Mouse (Mus musculus) heart, adult 2 months (tissue): ENCODE data around the gene Slc9a2. TPM values are rescaled to one million over a fixed set of nuclear protein-coding genes. Genes with fewer than 3 reads are reported as not detected.

Source experiments
- DNase-seq, 2 experiments: peaks; one replicate each; pipeline ENCODE4 v3.0.0; 2021
- H3K27ac ChIP-seq: fragments of 200-600 bp; 2 replicates; pipeline ENCODE4 v1.8.1; 2022
- H3K27me3 ChIP-seq: fragments of 200-500 bp; 2 replicates; pipeline ENCODE4 v1.6.1; 2012; ENCODE audit warnings: mild to moderate bottlenecking, low read length, inconsistent platforms, mixed read lengths; ENCODE audit not compliant: control insufficient read depth, insufficient read depth
- H3K36me3 ChIP-seq: fragments of 200-500 bp; 2 replicates; pipeline ENCODE4 v1.6.1; 2012; ENCODE audit warnings: low read length, inconsistent platforms; ENCODE audit not compliant: control insufficient read depth, insufficient read depth
- H3K4me1 ChIP-seq: fragments of 200-500 bp; 2 replicates; pipeline ENCODE4 v1.6.1; 2011; ENCODE audit warnings: low read length; ENCODE audit not compliant: control insufficient read depth, insufficient read depth
- H3K4me3 ChIP-seq: fragments of 200-600 bp; 2 replicates; pipeline ENCODE4 v1.8.1; 2022
- H3K79me2 ChIP-seq: fragments of 200-500 bp; replicated peaks from 2 replicates; pipeline ENCODE4 v1.6.1; 2012; ENCODE audit warnings: mild to moderate bottlenecking, inconsistent platforms, low read length, moderate library complexity, mixed read lengths; ENCODE audit not compliant: control insufficient read depth, insufficient read depth
- H3K9ac ChIP-seq: fragments of 200-500 bp; 2 replicates; pipeline ENCODE4 v1.6.1; 2012; ENCODE audit warnings: low read depth, mild to moderate bottlenecking, control low read depth, inconsistent platforms, low read length, mixed read lengths
- CTCF ChIP-seq: fragments of 200-600 bp; IDR thresholded peaks from 2 replicates; pipeline ENCODE4 v1.8.1; 2022; ENCODE audit warnings: antibody characterized with exemption, mild to moderate bottlenecking, moderate library complexity
- EP300 ChIP-seq: fragments of 200-500 bp; IDR thresholded peaks from 2 replicates; pipeline ENCODE4 v1.6.1; 2011; ENCODE audit warnings: low read depth, low read length, control low read depth; ENCODE audit not compliant: insufficient read depth
- POLR2A ChIP-seq: fragments of 200-500 bp; IDR thresholded peaks from 2 replicates; pipeline ENCODE4 v1.6.1; 2011; ENCODE audit warnings: mild to moderate bottlenecking, low read depth, low read length, control low read depth; ENCODE audit not compliant: insufficient read depth
- WGBS: fragments of 180-500 bp; shearing (Covaris S2); methylation state at CpG from one replicate; pipeline ENCODE4 v1.1.7; 2018; 5-methylcytosine and 5-hydroxymethylcytosine counted together
- intact Hi-C: fragments of 180-260 bp; cut with DNase I; formaldehyde crosslinking; loops from one replicate; pipeline ENCODE4 v1.15.1; 2025
- polyA plus RNA-seq: library from polyadenylated mRNA; depleted of rRNA; stranded (reverse); fragments of >200 nt; gene quantifications from 2 replicates; pipeline ENCODE4 v1.2.3, GENCODE M21; 2012
- total RNA-seq, 2 experiments: library from RNA; stranded (reverse); gene quantifications; 2 replicates each; pipeline ENCODE4 v1.2.3; 2021

Slc9a2 gene
- total and polyA plus RNA-seq, 3 experiments, result 1.3 to 3.2 (median 1.4) TPM

DNA sequence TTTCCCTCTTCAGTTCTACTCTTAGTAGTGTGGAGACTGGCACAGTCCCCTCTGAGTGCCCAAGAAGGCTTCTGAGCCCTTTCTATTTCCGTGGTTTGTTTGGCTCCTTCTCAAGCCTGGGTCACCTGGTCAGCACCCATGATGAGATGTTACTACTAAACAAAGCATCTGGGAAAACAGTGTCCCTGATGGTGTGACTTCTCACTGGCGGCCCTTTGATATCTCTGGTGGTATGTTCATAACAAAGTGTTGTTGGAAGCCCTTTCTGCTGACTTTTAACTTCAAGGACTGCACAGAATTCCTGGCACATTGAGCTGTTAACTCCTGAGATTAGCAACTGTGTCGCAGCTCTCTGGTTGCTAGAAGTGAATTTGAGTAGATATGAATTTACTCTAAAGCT, 10.3 kb upstream of the Slc9a2 start:
- intact Hi-C loops, result no loop called here
- no peaks in the 10 kb centered on the region for H3K79me2 ChIP-seq
- H3K27me3 ChIP-seq, result no peaks in the 10 kb centered on the region; the same call in 1 of the 2 replicates
- no peak overlapping the region for H3K4me3 ChIP-seq
- 40% methylated on average over 3 of the region's 3 CpGs for WGBS
- H3K36me3 ChIP-seq, result no peaks in the 10 kb centered on the region
- no peak overlapping the region for H3K9ac ChIP-seq
- no peak overlapping the region for H3K27ac ChIP-seq
- TF ChIP-seq EP300 (no peak), CTCF (no peak), POLR2A (no peak)
- no peaks in the 10 kb centered on the region for H3K4me1 ChIP-seq
- peak; percentile 33 to 57 for DNase-seq

DNA sequence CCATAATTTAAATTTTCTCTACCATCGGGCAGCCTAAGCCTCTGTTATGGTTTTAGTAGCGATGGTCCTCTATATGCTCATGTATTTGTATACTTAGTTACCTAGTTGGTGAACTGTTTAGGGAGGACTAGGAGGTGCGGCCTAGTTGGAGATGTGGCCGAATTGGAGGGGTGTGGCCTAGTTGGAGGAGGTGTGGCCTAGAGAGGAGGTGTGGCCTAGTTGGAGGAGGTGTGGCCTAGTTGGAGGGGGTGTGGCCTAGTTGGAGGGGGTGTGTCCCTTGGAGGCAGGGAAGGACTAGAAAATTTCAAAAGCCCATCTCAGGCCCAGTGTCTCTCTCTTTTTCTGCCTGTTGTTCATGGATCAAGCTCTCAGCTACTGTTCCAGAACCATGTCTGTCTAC, 8.9 kb upstream of the Slc9a2 start:
- intact Hi-C loops, result no loop called here
- no peaks in the 10 kb centered on the region for H3K4me1 ChIP-seq
- H3K4me3 ChIP-seq, result no peak overlapping the region
- TF ChIP-seq CTCF, result no peak
- H3K27me3 ChIP-seq, result no peaks in the 10 kb centered on the region; the same call in 1 of the 2 replicates
- no peak overlapping the region for H3K27ac ChIP-seq
- no peak overlapping the region for H3K9ac ChIP-seq
- no peak for DNase-seq
- H3K79me2 ChIP-seq, result no peaks in the 10 kb centered on the region
- WGBS, result 95% methylated on average over 4 of the region's 4 CpGs
- no peaks in the 10 kb centered on the region for H3K36me3 ChIP-seq

DNA sequence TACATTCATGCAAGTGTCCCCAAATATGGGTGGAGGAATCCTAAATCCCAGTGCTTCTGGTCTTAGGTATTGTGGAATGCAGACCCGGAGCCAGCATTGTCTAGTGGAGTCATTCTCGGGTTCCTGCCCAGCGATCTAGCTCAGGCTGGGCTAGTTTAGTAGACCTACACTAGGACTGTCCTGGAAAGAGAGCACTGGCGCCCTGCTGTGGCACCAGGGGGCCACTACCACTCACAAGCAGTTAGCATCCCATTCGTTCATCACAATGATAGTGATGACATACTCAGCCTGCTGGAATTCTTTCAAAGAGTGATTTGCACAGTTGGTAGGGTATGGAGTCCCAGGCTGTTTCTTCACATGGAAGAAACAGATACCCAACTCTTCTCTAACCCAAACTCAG, 3.1 kb upstream of the Slc9a2 start:
- Histone ChIP-seq H3K4me3 (no peak overlapping the region), H3K27ac (no peak overlapping the region), H3K27me3 (peaks cover 9% of the 10 kb centered on the region), H3K4me1 (no peaks in the 10 kb centered on the region), H3K9ac (no peak overlapping the region), H3K79me2 (no peaks in the 10 kb centered on the region), H3K36me3 (no peaks in the 10 kb centered on the region)
- WGBS, result 36% methylated on average over 5 of the region's 5 CpGs
- DNase-seq, result no peak
- intact Hi-C loops, result loop anchor here (2.0 to 5.0 kb wide), 2 partner anchors 59 to 100 kb away; no protein-coding TSS in a partner anchor
- peak; percentile 66 for TF ChIP-seq CTCF
- no peak for TF ChIP-seq POLR2A

DNA sequence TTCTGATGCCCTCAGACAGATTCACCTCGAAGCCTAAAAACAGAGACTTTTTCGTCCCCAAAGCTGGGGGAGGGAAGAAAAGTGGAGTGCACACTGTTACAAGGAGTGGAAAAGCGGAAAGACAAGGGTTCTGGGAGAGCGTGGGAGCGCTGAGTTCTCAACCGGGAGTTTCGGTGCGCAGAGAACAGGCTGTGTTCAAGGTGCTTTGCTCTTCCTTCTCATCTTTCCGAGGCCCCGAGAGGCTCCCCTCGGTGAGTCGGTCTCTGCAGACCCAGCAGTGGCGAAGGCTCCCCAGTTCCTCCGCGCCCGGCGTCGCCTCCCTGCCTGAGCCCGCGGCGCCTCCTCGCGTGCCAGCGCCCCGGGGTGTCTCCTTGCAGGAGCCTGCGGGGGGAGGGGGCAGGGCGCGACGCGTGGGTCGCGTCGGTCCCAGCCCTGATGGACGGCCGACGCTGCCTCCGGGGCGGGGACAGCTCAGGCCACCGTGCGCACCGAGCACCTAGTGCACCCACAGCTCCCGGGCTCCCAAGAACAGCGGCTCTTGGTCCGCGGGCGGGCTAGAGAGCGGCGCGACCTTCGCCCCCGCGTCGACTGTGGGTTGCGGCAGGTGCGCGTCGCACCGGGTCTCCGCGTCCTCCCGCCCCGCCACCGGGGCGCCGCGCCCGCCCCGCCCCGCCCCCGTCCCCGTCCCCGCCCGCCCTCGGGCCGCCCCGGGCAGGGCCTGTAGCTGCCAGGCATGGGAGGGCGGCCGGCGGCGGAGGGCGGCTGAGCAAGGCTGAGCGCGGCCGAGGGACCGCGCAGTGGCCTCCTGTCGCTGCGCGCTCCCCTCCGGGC, 709 bp downstream of the Slc9a2 start:
- TF ChIP-seq POLR2A, result no peak
- no peak for TF ChIP-seq CTCF
- under 1% methylated on average over 84 of the region's 90 CpGs for WGBS
- Histone ChIP-seq H3K27me3 (peaks cover 9% of the 10 kb centered on the region), H3K79me2 (no peaks in the 10 kb centered on the region), H3K4me1 (no peaks in the 10 kb centered on the region), H3K36me3 (no peaks in the 10 kb centered on the region), H3K27ac (no peak overlapping the region; the same call in 1 of the 2 replicates), H3K4me3 (peak overlapping the region; percentile 53), H3K9ac (peak overlapping the region; percentile 66)
- intact Hi-C loops, result no loop called here
- peak; percentile 42 to 49 for DNase-seq

DNA sequence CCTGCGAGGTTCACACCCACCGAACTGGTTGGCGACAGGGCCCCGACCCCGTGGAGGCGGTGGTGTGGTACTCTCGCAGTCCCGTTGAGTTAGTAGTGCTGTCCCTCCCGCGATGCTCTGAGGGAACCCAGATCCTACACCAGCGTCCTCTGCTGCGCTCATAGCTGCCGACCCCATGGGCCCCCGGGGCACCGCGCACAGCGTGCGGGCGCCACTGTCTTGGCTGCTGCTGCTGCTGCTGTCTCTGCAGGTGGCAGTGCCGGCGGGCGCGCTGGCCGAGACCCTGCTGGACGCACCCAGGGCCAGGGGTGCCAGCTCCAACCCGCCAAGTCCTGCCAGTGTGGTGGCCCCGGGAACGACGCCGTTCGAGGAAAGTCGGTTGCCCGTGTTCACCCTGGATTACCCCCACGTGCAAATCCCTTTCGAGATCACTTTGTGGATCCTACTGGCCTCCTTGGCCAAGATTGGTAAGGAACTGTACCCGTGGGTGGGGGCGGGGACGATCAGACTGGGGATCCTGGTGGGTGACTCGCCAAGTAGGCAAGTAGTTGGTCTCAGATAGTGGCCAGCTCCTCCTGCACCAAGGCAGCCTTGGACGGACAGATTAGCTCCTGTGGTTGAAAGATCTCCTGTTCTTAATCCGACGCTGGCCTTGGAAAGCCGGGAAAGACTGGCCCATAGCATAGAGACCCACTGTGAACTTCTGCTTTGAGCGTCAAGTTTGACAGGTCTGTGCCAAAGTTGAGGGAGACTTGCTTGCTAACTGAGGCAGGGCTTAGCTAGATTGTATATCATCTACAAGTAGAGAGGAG, 1.5 kb downstream of the Slc9a2 start:
- 5% methylated on average over 44 of the region's 44 CpGs for WGBS
- intact Hi-C loops, result no loop called here
- H3K27ac ChIP-seq, result no peak overlapping the region
- TF ChIP-seq EP300, result no peak
- no peak for TF ChIP-seq CTCF
- no peak for TF ChIP-seq POLR2A
- H3K9ac ChIP-seq, result peak overlapping the region; percentile 48
- H3K4me3 ChIP-seq, result peak overlapping the region; percentile 53
- no peaks in the 10 kb centered on the region for H3K79me2 ChIP-seq
- DNase-seq, result peak; percentile 9 to 37
- no peaks in the 10 kb centered on the region for H3K4me1 ChIP-seq
- peaks cover 9% of the 10 kb centered on the region for H3K27me3 ChIP-seq
- no peaks in the 10 kb centered on the region for H3K36me3 ChIP-seq

DNA sequence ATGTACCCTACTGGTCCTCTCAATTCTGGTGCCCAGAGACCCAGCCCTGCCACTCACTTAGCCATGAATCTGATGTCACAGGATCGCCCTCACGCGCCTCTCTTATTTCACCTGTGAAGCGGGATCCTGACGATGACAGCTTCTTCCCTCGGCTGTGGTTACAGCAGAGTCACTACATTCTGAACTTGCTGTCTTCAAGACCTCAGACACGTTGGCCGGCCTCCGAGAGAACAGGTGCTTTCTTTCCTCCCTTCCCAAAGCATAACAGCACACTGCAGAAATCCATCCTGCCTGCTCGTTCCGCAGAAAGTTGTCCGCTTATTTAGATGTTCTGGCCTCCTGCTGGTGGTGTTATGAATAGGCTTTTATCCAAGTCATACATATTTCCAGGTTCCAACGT, 13.9 kb downstream of the Slc9a2 start:
- TF ChIP-seq POLR2A (no peak), CTCF (no peak), EP300 (no peak)
- H3K4me1 ChIP-seq, result no peaks in the 10 kb centered on the region
- H3K4me3 ChIP-seq, result no peak overlapping the region
- no peak for DNase-seq
- no peak overlapping the region for H3K27ac ChIP-seq
- intact Hi-C loops, result no loop called here
- no peaks in the 10 kb centered on the region for H3K36me3 ChIP-seq
- H3K9ac ChIP-seq, result no peak overlapping the region
- 88% methylated on average over 13 of the region's 13 CpGs for WGBS
- H3K27me3 ChIP-seq, result no peaks in the 10 kb centered on the region
- H3K79me2 ChIP-seq, result no peaks in the 10 kb centered on the region
